ENCODE assay signal across 37 mouse cellular contexts in the genomic region with DNA sequence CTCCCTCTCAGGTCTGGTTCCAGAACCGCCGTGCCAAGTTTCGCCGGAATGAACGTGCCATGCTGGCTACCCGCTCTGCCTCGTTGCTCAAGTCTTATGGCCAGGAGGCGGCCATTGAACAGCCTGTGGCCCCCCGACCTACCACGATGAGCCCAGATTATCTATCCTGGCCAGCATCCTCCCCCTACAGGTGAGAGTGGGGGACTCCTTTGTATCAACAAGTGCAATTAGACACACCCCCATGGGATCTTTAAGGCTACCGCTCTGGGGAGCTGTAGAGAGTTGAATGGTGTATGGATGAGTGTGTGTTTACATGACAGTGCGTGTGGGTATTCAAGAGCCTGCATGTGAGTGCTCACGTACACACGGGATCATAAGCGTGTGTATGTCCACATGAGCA. TPM values are rescaled to one million over a fixed set of nuclear protein-coding genes. Genes with fewer than 3 reads are reported as not detected.
"Had no signal": no experiment of that assay in that cellular context is flagged by ENCODE, and none has a peak within 500 bp of the region (broad histone marks: within the 10 kb centered on the region; RNA-seq: fewer than 3 reads in every experiment).

No protein-coding gene starts in this region.

- H3K4me1 ChIP-seq: liver, embryonic 12.5 days; liver, embryonic 13.5 days; liver, embryonic 15.5 days; megakaryocyte, embryonic 14.5 days; midbrain, embryonic 15.5 days had no signal

- H3K36me3 ChIP-seq: liver, embryonic 12.5 days; liver, embryonic 13.5 days; liver, embryonic 15.5 days; lung, embryonic 15.5 days; midbrain, embryonic 10.5 days; midbrain, embryonic 12.5 days; midbrain, embryonic 13.5 days; midbrain, embryonic 15.5 days; neural tube, embryonic 12.5 days had no signal

- H3K9me3 ChIP-seq: limb, embryonic 10.5 days; limb, embryonic 12.5 days; limb, embryonic 13.5 days; limb, embryonic 15.5 days; liver, embryonic 12.5 days; liver, embryonic 13.5 days; liver, embryonic 15.5 days; lung, embryonic 15.5 days; midbrain, embryonic 10.5 days; midbrain, embryonic 12.5 days; midbrain, embryonic 13.5 days; midbrain, embryonic 15.5 days; neural tube, embryonic 12.5 days had no signal

- DNase-seq: left cerebral cortex, postnatal 4 days; liver; liver, embryonic 13.5 days; liver, postnatal 0 days; lung, adult 18-20 months; lung, adult 2 months; lung, embryonic 14.5 days; lung, postnatal 10 days; lung, postnatal 14 days; lung, postnatal 36 days; lung, postnatal 4 days; midbrain, embryonic 14.5 days had no signal

- H3K27ac ChIP-seq: limb, embryonic 10.5 days; limb, embryonic 12.5 days; limb, embryonic 13.5 days; limb, embryonic 15.5 days; liver, embryonic 12.5 days; liver, embryonic 13.5 days; liver, embryonic 14.5 days; liver, embryonic 15.5 days; lung, embryonic 15.5 days; macrophage; midbrain, embryonic 10.5 days; midbrain, embryonic 12.5 days; midbrain, embryonic 13.5 days; midbrain, embryonic 15.5 days; neural tube, embryonic 12.5 days had no signal

- H3K4me2 ChIP-seq: limb, embryonic 12.5 days; limb, embryonic 13.5 days; limb, embryonic 15.5 days; liver, embryonic 11.5 days; liver, embryonic 12.5 days; liver, embryonic 13.5 days; liver, embryonic 15.5 days; lung, embryonic 14.5 days; lung, embryonic 15.5 days; midbrain, embryonic 11.5 days; midbrain, embryonic 12.5 days; midbrain, embryonic 13.5 days; midbrain, embryonic 15.5 days; neural tube, embryonic 12.5 days had no signal

- H3K9ac ChIP-seq: limb, embryonic 12.5 days; limb, embryonic 13.5 days; limb, embryonic 15.5 days; liver, embryonic 12.5 days; liver, embryonic 13.5 days; liver, embryonic 14.5 days; liver, embryonic 15.5 days; liver, postnatal 0 days; lung, embryonic 14.5 days; lung, embryonic 15.5 days; midbrain, embryonic 12.5 days; midbrain, embryonic 13.5 days; midbrain, embryonic 15.5 days; neural tube, embryonic 12.5 days had no signal

- H3K4me3 ChIP-seq: limb, embryonic 10.5 days; limb, embryonic 12.5 days; limb, embryonic 13.5 days; limb, embryonic 15.5 days; liver, embryonic 12.5 days; liver, embryonic 13.5 days; liver, embryonic 15.5 days; lung, embryonic 15.5 days; megakaryocyte, embryonic 14.5 days; midbrain, embryonic 10.5 days; midbrain, embryonic 12.5 days; midbrain, embryonic 13.5 days; midbrain, embryonic 15.5 days; myocyte; neural tube, embryonic 12.5 days had no signal

- H3K27me3 ChIP-seq: limb, embryonic 12.5 days; limb, embryonic 13.5 days; limb, embryonic 15.5 days; liver, embryonic 13.5 days; liver, embryonic 15.5 days; lung, embryonic 15.5 days; midbrain, embryonic 12.5 days; midbrain, embryonic 13.5 days; midbrain, embryonic 15.5 days; neural tube, embryonic 12.5 days had no signal

- ATAC-seq: liver, embryonic 12.5 days; liver, postnatal 0 days; lung, postnatal 0 days; midbrain, embryonic 13.5 days; midbrain, embryonic 15.5 days; midbrain, embryonic 16.5 days had no signal

RNA-seq across cellular contexts. Expression of a gene that starts 44.7 kb away (rescaled TPM):
- total RNA-seq: liver, adult 2 months; megakaryocyte progenitor cell, adult 5-6 weeks; megakaryocyte, adult 5-6 weeks; megakaryocyte-erythroid progenitor cell, adult 5-6 weeks; monocyte, adult 5-6 weeks had no signal
- polyA plus RNA-seq: liver, adult 2 months; liver, embryonic 15.5 days; macrophage had no signal
